Mouse (Mus musculus) liver, embryonic 11.5 days (tissue): ENCODE data around the gene Gpcpd1. TPM values are rescaled to one million over a fixed set of nuclear protein-coding genes. Genes with fewer than 3 reads are reported as not detected.
A peak's percentile ranks its signal among the peaks of the same experiment; 100 is the strongest.

Source experiments
- ATAC-seq: fragments of 200-750 bp; cut with Nextera tagmentation; replicated peaks from 2 replicates; pipeline ENCODE4 v1.8.0; 2017; ENCODE audit warnings: moderate number of reproducible peaks, mild to moderate bottlenecking, moderate TSS enrichment, moderate library complexity; ENCODE audit not compliant: low FRiP score
- DNase-seq: peaks from one replicate; pipeline ENCODE4 v3.0.0-alpha.2; 2017; ENCODE audit warnings: low spot score
- H3K27ac ChIP-seq: fragments of 300-500 bp; sonication (generic); 2 replicates; pipeline ENCODE4 v1.5.1; 2014; ENCODE audit warnings: mild to moderate bottlenecking, low read depth, low read length, control low read depth
- H3K27me3 ChIP-seq: fragments of 300-500 bp; sonication (generic); replicated peaks from 2 replicates; pipeline ENCODE4 v1.6.1; 2014; ENCODE audit warnings: low read length, mixed read lengths; ENCODE audit not compliant: control insufficient read depth, insufficient read depth
- H3K36me3 ChIP-seq: fragments of 300-500 bp; sonication (generic); 2 replicates; pipeline ENCODE4 v1.6.1; 2014; ENCODE audit warnings: mild to moderate bottlenecking, low read length, moderate library complexity, mixed read lengths; ENCODE audit not compliant: control insufficient read depth, insufficient read depth
- H3K4me1 ChIP-seq: fragments of 300-500 bp; sonication (generic); replicated peaks from 2 replicates; pipeline ENCODE4 v1.6.1; 2014; ENCODE audit warnings: low read length, mixed read lengths; ENCODE audit not compliant: control insufficient read depth, insufficient read depth
- H3K4me2 ChIP-seq: fragments of 300-500 bp; sonication (generic); 2 replicates; pipeline ENCODE4 v1.6.1; 2014; ENCODE audit warnings: mild to moderate bottlenecking, control low read depth, moderate library complexity
- H3K4me3 ChIP-seq: fragments of 300-500 bp; sonication (generic); 2 replicates; pipeline ENCODE4 v1.5.1; 2014; ENCODE audit warnings: low read depth, low read length, control low read depth
- H3K9ac ChIP-seq: fragments of 300-500 bp; sonication (generic); 2 replicates; pipeline ENCODE4 v1.6.1; 2014; ENCODE audit warnings: low read depth, low read length, control low read depth
- H3K9me3 ChIP-seq: fragments of 300-500 bp; sonication (generic); 2 replicates; pipeline ENCODE4 v1.6.1; 2016; ENCODE audit warnings: low read length, inconsistent platforms, mixed read lengths; ENCODE audit not compliant: control insufficient read depth
- WGBS: fragments of 180-500 bp; shearing (Covaris S2); extraction: QIAGEN DNeasy Blood & Tissue Kit; methylation state at CpG from one replicate; pipeline ENCODE4 v1.1.7; 2014; 5-methylcytosine and 5-hydroxymethylcytosine counted together
- polyA plus RNA-seq: library from polyadenylated mRNA; unstranded; fragments of >200 nt; fragmentation: Nextera tagmentation; extraction: Ambion mirVana; gene quantifications from 2 replicates; pipeline ENCODE4 v1.2.1, GENCODE M21; 2014

The Gpcpd1 gene
- polyA plus RNA-seq, 1 experiment from 2014 or later, result 23.2 TPM

- 77% methylated on average over 7 of the region's 7 CpGs for WGBS
- H3K4me2 ChIP-seq, result no peak overlapping the region
- 0 out of 2 replicates have a peak, but pooled peaks cover 2% of the 10 kb centered on the region for H3K9me3 ChIP-seq
- H3K27ac ChIP-seq, result no peak overlapping the region
- no peaks in the 10 kb centered on the region for H3K36me3 ChIP-seq
- H3K4me1 ChIP-seq, result no peaks in the 10 kb centered on the region
- no peak overlapping the region for H3K9ac ChIP-seq
- DNase-seq (no peak), ATAC-seq (no peak)
- no peaks in the 10 kb centered on the region for H3K27me3 ChIP-seq
- H3K4me3 ChIP-seq, result no peak overlapping the region
These were observed 90.0 kb downstream of the Gpcpd1 start for GRCm38 (mm10) chr2:132497412-132498135.

GRCm38 (mm10) chr2:132493184-132493583 lies 94.3 kb downstream of the Gpcpd1 start:
- Histone ChIP-seq H3K4me1 (no peaks in the 10 kb centered on the region), H3K27ac (no peak overlapping the region), H3K4me2 (no peak overlapping the region), H3K36me3 (no peaks in the 10 kb centered on the region), H3K27me3 (no peaks in the 10 kb centered on the region), H3K9ac (no peak overlapping the region), H3K4me3 (no peak overlapping the region), H3K9me3 (no peaks in the 10 kb centered on the region)
- DNase-seq (no peak), ATAC-seq (no peak)
- WGBS, result 78% methylated on average over 4 of the region's 4 CpGs

- 3% methylated on average over 1 of the region's 1 CpGs for WGBS
- DNase-seq (no peak), ATAC-seq (no peak)
- Histone ChIP-seq H3K4me2 (no peak overlapping the region), H3K4me3 (no peak overlapping the region), H3K9me3 (no peaks in the 10 kb centered on the region), H3K27me3 (peaks cover 2% of the 10 kb centered on the region; the same call in 1 of the 2 replicates), H3K9ac (no peak overlapping the region), H3K36me3 (no peaks in the 10 kb centered on the region), H3K4me1 (no peaks in the 10 kb centered on the region), H3K27ac (no peak overlapping the region)
These were observed 102.1 kb downstream of the Gpcpd1 start for GRCm38 (mm10) chr2:132485454-132485853.

DNA sequence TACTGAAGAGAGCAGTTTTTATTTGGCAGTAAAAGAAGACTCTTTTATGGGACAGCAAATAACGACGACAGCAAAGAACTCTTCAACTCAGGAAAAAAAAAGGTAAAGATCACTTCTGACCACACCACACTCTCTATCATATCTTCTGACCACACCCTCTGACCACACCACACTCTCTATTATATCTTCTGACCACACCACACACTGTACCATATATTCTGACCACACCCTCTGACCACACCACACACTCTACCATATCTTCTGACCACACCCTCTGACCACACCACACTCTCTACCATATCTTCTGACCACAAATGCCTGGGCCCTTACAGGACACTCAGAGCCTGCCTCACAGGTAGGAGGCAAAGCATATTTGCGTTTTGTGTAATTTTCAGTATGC lies 106.0 kb downstream of the Gpcpd1 start:
- no peak for DNase-seq
- no peaks in the 10 kb centered on the region for H3K36me3 ChIP-seq
- no peaks in the 10 kb centered on the region for H3K9me3 ChIP-seq
- no peak overlapping the region for H3K4me2 ChIP-seq
- no peaks in the 10 kb centered on the region for H3K4me1 ChIP-seq
- H3K27ac ChIP-seq, result no peak overlapping the region
- no peak overlapping the region for H3K4me3 ChIP-seq
- WGBS, result 43% methylated on average over 3 of the region's 3 CpGs
- peaks cover 4% of the 10 kb centered on the region for H3K27me3 ChIP-seq
- H3K9ac ChIP-seq, result no peak overlapping the region
- ATAC-seq, result 0 out of 2 replicates have a peak, but pooled peaks have one; percentile 49

Other genes starting within 250 kb of the Gpcpd1 start
- 2.6 and 3.2 TPM in 2 replicates for gene Prokr2, start 202.3 kb downstream of the Gpcpd1 start, polyA plus RNA-seq
- gene Shld1, start 99.2 kb upstream of the Gpcpd1 start, polyA plus RNA-seq, result 14.1 and 14.9 TPM in 2 replicates
- gene Chgb, start 193.5 kb upstream of the Gpcpd1 start, polyA plus RNA-seq, result 0.10 and 0.34 TPM in 2 replicates
- gene Trmt6, start 228.3 kb upstream of the Gpcpd1 start, polyA plus RNA-seq, result 44.5 and 46.6 TPM in 2 replicates
- 19.8 and 21.8 TPM in 2 replicates for gene Mcm8, start 228.4 kb upstream of the Gpcpd1 start, polyA plus RNA-seq